Mouse (Mus musculus) hindbrain, embryonic 11.5 days (tissue): ENCODE measurements at regions not wholly inside any gene's neighbourhood (a gene's known extent, or its start where the extent isn't known, plus 50 kb on each side); places are given as distances from the start of the nearest gene placed in this dataset.

Source experiments
- ATAC-seq: fragments of 200-750 bp; cut with Nextera tagmentation; 2 replicates; pipeline ENCODE4 v1.8.0; 2017; ENCODE audit warnings: mild to moderate bottlenecking, moderate TSS enrichment, moderate library complexity; ENCODE audit not compliant: low FRiP score
- DNase-seq: peaks from one replicate; pipeline ENCODE4 v3.0.0-alpha.2; 2015; ENCODE audit warnings: low spot score
- H3K27ac ChIP-seq: fragments of 300-500 bp; sonication (generic); 2 replicates; pipeline ENCODE4 v1.5.1; 2014; ENCODE audit warnings: mild to moderate bottlenecking, low read depth, low read length
- H3K27me3 ChIP-seq: fragments of 300-500 bp; sonication (generic); 2 replicates; pipeline ENCODE4 v1.6.1; 2014; ENCODE audit warnings: mild to moderate bottlenecking, low read length, moderate library complexity, mixed read lengths; ENCODE audit not compliant: control insufficient read depth, insufficient read depth
- H3K36me3 ChIP-seq: fragments of 300-500 bp; sonication (generic); 2 replicates; pipeline ENCODE4 v1.6.1; 2014; ENCODE audit warnings: mild to moderate bottlenecking, low read length, moderate library complexity, mixed read lengths; ENCODE audit not compliant: control insufficient read depth, insufficient read depth
- H3K4me1 ChIP-seq: fragments of 300-500 bp; sonication (generic); replicated peaks from 2 replicates; pipeline ENCODE4 v1.6.1; 2014; ENCODE audit warnings: low read length, mixed read lengths; ENCODE audit not compliant: control insufficient read depth, insufficient read depth
- H3K4me2 ChIP-seq: fragments of 300-500 bp; sonication (generic); replicated peaks from 2 replicates; pipeline ENCODE4 v1.6.1; 2014; ENCODE audit warnings: mild to moderate bottlenecking, low read depth, low read length
- H3K4me3 ChIP-seq: fragments of 300-500 bp; sonication (generic); 2 replicates; pipeline ENCODE4 v1.5.1; 2014; ENCODE audit warnings: low read depth, low read length
- H3K9ac ChIP-seq: fragments of 300-500 bp; sonication (generic); 2 replicates; pipeline ENCODE4 v1.6.1; 2014; ENCODE audit warnings: low read depth, low read length
- H3K9me3 ChIP-seq: fragments of 300-500 bp; sonication (generic); 2 replicates; pipeline ENCODE4 v1.6.1; 2016; ENCODE audit warnings: low read length; ENCODE audit not compliant: control insufficient read depth
- WGBS: fragments of 180-500 bp; shearing (Covaris S2); extraction: QIAGEN DNeasy Blood & Tissue Kit; methylation state at CpG from one replicate; pipeline ENCODE4 v1.1.7; 2014; 5-methylcytosine and 5-hydroxymethylcytosine counted together

- Histone ChIP-seq H3K4me1 (no peaks in the 10 kb centered on the region), H3K4me2 (no peak overlapping the region), H3K4me3 (no peak overlapping the region), H3K36me3 (no peaks in the 10 kb centered on the region), H3K9me3 (no peaks in the 10 kb centered on the region), H3K27me3 (no peaks in the 10 kb centered on the region), H3K9ac (no peak overlapping the region), H3K27ac (no peak overlapping the region)
- no peak for DNase-seq
- no peak for ATAC-seq
- WGBS, result 89% methylated on average over 1 of the region's 1 CpGs
These were observed 164.9 kb downstream of the Ppp4r2 start for GRCm38 (mm10) chr6:100998285-100998684.

- Histone ChIP-seq H3K4me2 (no peak overlapping the region), H3K9ac (no peak overlapping the region), H3K4me1 (no peaks in the 10 kb centered on the region), H3K4me3 (no peak overlapping the region), H3K9me3 (no peaks in the 10 kb centered on the region), H3K36me3 (no peaks in the 10 kb centered on the region), H3K27ac (no peak overlapping the region), H3K27me3 (no peaks in the 10 kb centered on the region)
- WGBS, result 83% methylated on average over 1 of the region's 1 CpGs
- ATAC-seq, result no peak
- no peak for DNase-seq
These were observed 170.5 kb downstream of the Ppp4r2 start for GRCm38 (mm10) chr6:101003901-101004300.

- no peak for ATAC-seq
- 63% methylated on average over 3 of the region's 3 CpGs for WGBS
These were observed 188.2 kb downstream of the Ppp4r2 start for GRCm38 (mm10) chr6:101021650-101022049.

GRCm38 (mm10) chr6:101025816-101026215 is 192.4 kb downstream of the Ppp4r2 start:
- H3K9me3 ChIP-seq, result no peaks in the 10 kb centered on the region
- WGBS, result 86% methylated on average over 4 of the region's 4 CpGs
- H3K9ac ChIP-seq, result no peak overlapping the region
- H3K27me3 ChIP-seq, result no peaks in the 10 kb centered on the region
- no peaks in the 10 kb centered on the region for H3K4me1 ChIP-seq
- no peak overlapping the region for H3K4me3 ChIP-seq
- no peak overlapping the region for H3K27ac ChIP-seq
- ATAC-seq, result no peak
- H3K4me2 ChIP-seq, result no peak overlapping the region
- no peaks in the 10 kb centered on the region for H3K36me3 ChIP-seq
- DNase-seq, result no peak

More at GRCm38 (mm10) chr6:101021650-101022049, 188.2 kb downstream of the Ppp4r2 start:
- Histone ChIP-seq H3K36me3 (no peaks in the 10 kb centered on the region), H3K4me1 (no peaks in the 10 kb centered on the region), H3K27ac (no peak overlapping the region), H3K9me3 (no peaks in the 10 kb centered on the region), H3K9ac (no peak overlapping the region), H3K4me3 (no peak overlapping the region), H3K4me2 (no peak overlapping the region), H3K27me3 (no peaks in the 10 kb centered on the region)
- DNase-seq, result no peak

GRCm38 (mm10) chr6:101027462-101027861 is 194.0 kb downstream of the Ppp4r2 start:
- 85% methylated on average over 10 of the region's 10 CpGs for WGBS
- Histone ChIP-seq H3K36me3 (no peaks in the 10 kb centered on the region), H3K9me3 (no peaks in the 10 kb centered on the region), H3K27me3 (no peaks in the 10 kb centered on the region), H3K4me3 (no peak overlapping the region), H3K4me1 (no peaks in the 10 kb centered on the region), H3K27ac (no peak overlapping the region), H3K4me2 (no peak overlapping the region), H3K9ac (no peak overlapping the region)
- ATAC-seq, result no peak
- no peak for DNase-seq

- WGBS, result 51% methylated on average over 3 of the region's 3 CpGs
These were observed 196.0 kb downstream of the Ppp4r2 start for GRCm38 (mm10) chr6:101029436-101029835.

GRCm38 (mm10) chr6:101030451-101031125 is 197.2 kb downstream of the Ppp4r2 start:
- no peaks in the 10 kb centered on the region for H3K36me3 ChIP-seq
- H3K4me1 ChIP-seq, result no peaks in the 10 kb centered on the region
- H3K9me3 ChIP-seq, result no peaks in the 10 kb centered on the region
- no peak overlapping the region for H3K4me3 ChIP-seq
- H3K27ac ChIP-seq, result no peak overlapping the region
- DNase-seq (no peak), ATAC-seq (no peak)
- H3K9ac ChIP-seq, result no peak overlapping the region
- no peaks in the 10 kb centered on the region for H3K27me3 ChIP-seq
- 79% methylated on average over 13 of the region's 13 CpGs for WGBS
- H3K4me2 ChIP-seq, result no peak overlapping the region

More at GRCm38 (mm10) chr6:101029436-101029835, 196.0 kb downstream of the Ppp4r2 start:
- ATAC-seq (no peak), DNase-seq (no peak)
- Histone ChIP-seq H3K27ac (no peak overlapping the region), H3K9ac (no peak overlapping the region), H3K9me3 (no peaks in the 10 kb centered on the region), H3K36me3 (no peaks in the 10 kb centered on the region), H3K4me2 (no peak overlapping the region), H3K27me3 (no peaks in the 10 kb centered on the region), H3K4me3 (no peak overlapping the region), H3K4me1 (no peaks in the 10 kb centered on the region)

GRCm38 (mm10) chr6:101046755-101047154 is 213.3 kb downstream of the Ppp4r2 start:
- no peak overlapping the region for H3K9ac ChIP-seq
- no peak for DNase-seq
- no peaks in the 10 kb centered on the region for H3K27me3 ChIP-seq
- 78% methylated on average over 6 of the region's 6 CpGs for WGBS
- peak; percentile 43; the same call in 1 of the 2 replicates for ATAC-seq
- H3K9me3 ChIP-seq, result no peaks in the 10 kb centered on the region
- H3K4me1 ChIP-seq, result peaks cover 6% of the 10 kb centered on the region; the same call in 1 of the 2 replicates
- H3K4me3 ChIP-seq, result no peak overlapping the region
- H3K4me2 ChIP-seq, result no peak overlapping the region
- no peaks in the 10 kb centered on the region for H3K36me3 ChIP-seq
- H3K27ac ChIP-seq, result no peak overlapping the region

GRCm38 (mm10) chr6:101047195-101047594 is 213.8 kb downstream of the Ppp4r2 start:
- 91% methylated on average over 10 of the region's 10 CpGs for WGBS
- Histone ChIP-seq H3K27ac (no peak overlapping the region), H3K27me3 (no peaks in the 10 kb centered on the region), H3K9me3 (no peaks in the 10 kb centered on the region), H3K4me2 (no peak overlapping the region), H3K36me3 (no peaks in the 10 kb centered on the region), H3K4me3 (no peak overlapping the region), H3K9ac (no peak overlapping the region), H3K4me1 (peaks cover 6% of the 10 kb centered on the region; the same call in 1 of the 2 replicates)
- no peak for DNase-seq
- ATAC-seq, result no peak
